Mouse (Mus musculus) brain, embryonic 18.5 days (tissue): ENCODE measurements around the gene Olfr669.
"Not testable (repeated sequence)": the region's sequence is repeated elsewhere in the genome, so short reads cannot be mapped to it uniquely, and the experiment has no call there.

Experiments
- DNase-seq: peaks from one replicate; pipeline ENCODE4 v3.0.0-alpha.2; 2012; ENCODE audit warnings: low read depth, low spot score

The Olfr669 gene

DNA sequence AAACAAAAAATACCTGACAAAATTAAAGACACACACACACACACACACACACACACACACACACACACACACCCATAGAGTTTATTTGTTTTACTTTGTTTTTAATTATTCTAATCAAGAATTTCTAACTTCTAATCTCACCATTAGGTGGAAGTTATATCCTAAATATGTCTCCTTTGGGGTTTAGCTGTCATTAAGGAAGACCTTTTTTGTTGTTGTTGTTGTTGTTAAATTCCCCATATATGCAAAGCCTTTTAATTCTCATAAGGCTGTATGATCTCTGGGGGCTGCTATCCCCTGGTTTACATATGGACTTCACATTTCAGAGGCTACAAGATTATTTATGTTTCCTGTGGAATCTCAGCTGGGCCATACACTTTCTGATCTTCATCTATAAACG lies at the start of gene Olfr669:
Gene Olfr669 (plus strand): TSS at position 301 of the 400 bp plus-strand sequence.
- no peak for DNase-seq

GRCm38 (mm10) chr7:104895852-104896251 lies 38.2 kb upstream of the Olfr669 start, which contains the start of gene Olfr666:
Olfr666 (minus strand) TSS chr7:104895952.
- DNase-seq, result no peak

DNA sequence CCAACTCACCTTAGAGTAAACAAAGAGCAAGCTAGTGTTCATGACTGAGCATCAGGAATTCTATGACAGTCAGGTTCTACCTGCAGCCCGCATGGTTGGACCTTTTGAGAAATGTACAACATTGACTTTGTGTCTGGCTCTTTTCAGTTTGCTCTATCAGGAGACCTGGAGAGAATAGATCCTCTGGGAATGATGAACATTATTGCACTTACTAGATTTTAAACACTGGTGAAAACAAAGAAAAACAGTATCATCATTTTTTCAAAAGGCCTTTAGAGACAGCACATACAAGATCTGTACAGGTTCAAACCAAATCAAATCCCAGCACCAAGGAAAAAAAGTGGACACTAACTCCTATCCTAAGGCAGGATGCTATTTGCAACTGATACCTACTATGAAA lies 12.7 kb upstream of the Olfr669 start, which contains the start of gene Olfr667:
Gene Olfr667 (minus strand): TSS at position 101 of the 400 bp plus-strand sequence.
- DNase-seq, result no peak

- DNase-seq, result no peak
Observed at GRCm38 (mm10) chr7:104927957-104928356, 6.1 kb upstream of the Olfr669 start, which contains the start of gene Olfr668. Olfr668 (minus strand) TSS chr7:104928057.

- DNase-seq, result not testable (repeated sequence)
Observed at GRCm38 (mm10) chr7:104950234-104950633, 16.2 kb downstream of the Olfr669 start.

GRCm38 (mm10) chr7:104962520-104962919 lies 28.5 kb downstream of the Olfr669 start, which contains the start of gene Olfr670:
Olfr670 (minus strand) TSS chr7:104962620.
- no peak for DNase-seq

DNA sequence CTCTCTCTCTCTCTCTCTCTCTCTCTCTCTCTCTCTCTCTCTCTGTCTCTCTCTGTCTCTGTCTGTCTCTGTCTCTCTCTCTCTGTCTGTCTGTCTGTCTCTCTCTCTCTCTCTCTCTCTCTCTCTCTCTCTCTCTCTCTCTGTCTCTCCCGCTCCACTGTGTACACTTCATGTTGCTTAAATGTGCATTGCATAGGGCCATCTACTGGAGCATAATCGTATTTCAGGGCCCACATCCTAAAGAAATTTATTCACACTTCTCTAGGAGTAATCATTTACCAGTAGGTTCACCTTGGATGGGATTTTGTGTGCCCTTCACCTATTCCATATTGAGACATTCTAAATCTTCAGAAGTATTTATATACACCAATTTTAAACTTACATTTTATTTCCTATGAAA lies 38.5 kb downstream of the Olfr669 start:
- not testable (repeated sequence) for DNase-seq

GRCm38 (mm10) chr7:104979026-104979425 lies 45.0 kb downstream of the Olfr669 start, which contains the start of gene Olfr671:
Olfr671 (minus strand) TSS chr7:104979126.
- no peak for DNase-seq
